Mouse (Mus musculus) left cerebral cortex, postnatal 36 days (tissue): ENCODE results near the gene Arid5b. TPM values are rescaled to one million over a fixed set of nuclear protein-coding genes. Genes with fewer than 3 reads are reported as not detected.

Experiments
- DNase-seq, 2 experiments: peaks; one replicate each; pipeline ENCODE4 v3.0.0; 2021 to 2022; ENCODE audit warnings: low spot score in 2 of 2, mixed read lengths in 1 of 2
- intact Hi-C: fragments of 180-260 bp; cut with DNase I; formaldehyde crosslinking; loops from one replicate; pipeline ENCODE4 v1.15.1; 2025
- total RNA-seq, 2 experiments: library from RNA; stranded (reverse); gene quantifications; 2 replicates each; pipeline ENCODE4 v1.2.3; 2021

The Arid5b gene
- total RNA-seq: 10 to 100 TPM; 27.8 to 34.3 TPM

- intact Hi-C loops: loop anchor here (5.0 kb wide), 4 partner anchors 74 to 281 kb away; no protein-coding TSS in a partner anchor
- DNase-seq: peak; percentile 61 to 73
Observed at GRCm38 (mm10) chr10:68278632-68279361, at the start of gene Arid5b. Gene Arid5b, minus strand, starts transcription at chr10:68278740.

- intact Hi-C loops: no loop called here
- no peak for DNase-seq
Observed at GRCm38 (mm10) chr10:68325378-68325777, 46.8 kb upstream of the Arid5b start.

GRCm38 (mm10) chr10:68324061-68324460 is 45.5 kb upstream of the Arid5b start:
- intact Hi-C loops: no loop called here
- no peak for DNase-seq

GRCm38 (mm10) chr10:68323167-68323566 is 44.6 kb upstream of the Arid5b start:
- intact Hi-C loops: no loop called here
- no peak for DNase-seq

GRCm38 (mm10) chr10:68320986-68321385 is 42.4 kb upstream of the Arid5b start:
- DNase-seq: no peak
- intact Hi-C loops: no loop called here

- intact Hi-C loops: no loop called here
- no peak for DNase-seq
Observed at GRCm38 (mm10) chr10:68320496-68320895, 42.0 kb upstream of the Arid5b start.

GRCm38 (mm10) chr10:68319438-68319837 is 40.9 kb upstream of the Arid5b start:
- intact Hi-C loops: no loop called here
- DNase-seq: no peak

GRCm38 (mm10) chr10:68318438-68318979 is 40.0 kb upstream of the Arid5b start:
- no peak for DNase-seq
- intact Hi-C loops: no loop called here

- no peak for DNase-seq
Observed at GRCm38 (mm10) chr10:68312734-68313133, 34.2 kb upstream of the Arid5b start.

GRCm38 (mm10) chr10:68301013-68301412 is 22.5 kb upstream of the Arid5b start:
- intact Hi-C loops: no loop called here
- DNase-seq: no peak

More at GRCm38 (mm10) chr10:68312734-68313133, 34.2 kb upstream of the Arid5b start:
- intact Hi-C loops: no loop called here

GRCm38 (mm10) chr10:68289465-68289864 is 10.9 kb upstream of the Arid5b start:
- DNase-seq: no peak
- intact Hi-C loops: no loop called here

- intact Hi-C loops: loop anchor here (2.0 kb wide), 1 partner anchor 178 kb away; no protein-coding TSS in a partner anchor
- DNase-seq: peak; percentile 59 to 63
Observed at GRCm38 (mm10) chr10:68282466-68283391, 4.2 kb upstream of the Arid5b start.

- intact Hi-C loops: loop anchor here (2.0 kb wide), 1 partner anchor 179 kb away; no protein-coding TSS in a partner anchor
- DNase-seq: no peak
Observed at GRCm38 (mm10) chr10:68281775-68282106, 3.2 kb upstream of the Arid5b start.

GRCm38 (mm10) chr10:68281076-68281774 is 2.7 kb upstream of the Arid5b start:
- no peak for DNase-seq
- intact Hi-C loops: no loop called here

GRCm38 (mm10) chr10:68279516-68280501 is 1.3 kb upstream of the Arid5b start:
- intact Hi-C loops: loop anchor here (5.0 kb wide), 4 partner anchors 72 to 283 kb away; no protein-coding TSS in a partner anchor

GRCm38 (mm10) chr10:68277671-68278151 is 829 bp downstream of the Arid5b start:
- intact Hi-C loops: loop anchor here (5.0 kb wide), 4 partner anchors 75 to 280 kb away; no protein-coding TSS in a partner anchor
- peak; percentile 45 to 50 for DNase-seq

More at GRCm38 (mm10) chr10:68279516-68280501, 1.3 kb upstream of the Arid5b start:
- DNase-seq: peak; percentile 69 to 70

GRCm38 (mm10) chr10:68276976-68277441 is 1.5 kb downstream of the Arid5b start:
- intact Hi-C loops: loop anchor here (5.0 kb wide), 4 partner anchors 75 to 280 kb away; no protein-coding TSS in a partner anchor
- peak; percentile 75 to 79 for DNase-seq
